In genomic region chr7:25428321-25428720, GRCm38 (mm10) we compare ENCODE assay signal across 30 mouse cellular contexts. TPM values are rescaled to one million over a fixed set of nuclear protein-coding genes. Genes with fewer than 3 reads are reported as not detected.
"Had no signal": no experiment of that assay in that cellular context is flagged by ENCODE, and none has a peak within 500 bp of the region (broad histone marks: within the 10 kb centered on the region; RNA-seq: fewer than 3 reads in every experiment).

No protein-coding gene starts in this region.

- H3K27ac ChIP-seq: layer of hippocampus, adult 2 months; left cerebral cortex, adult 2 months; liver, embryonic 13.5 days; lung, embryonic 15.5 days; stomach, postnatal 0 days had no signal

- H3K9me3 ChIP-seq: liver, embryonic 13.5 days; lung, embryonic 15.5 days had no signal

- H3K4me2 ChIP-seq: liver, embryonic 13.5 days; lung, embryonic 15.5 days; midbrain, embryonic 11.5 days had no signal

- H3K4me3 ChIP-seq: layer of hippocampus, adult 2 months; left cerebral cortex, adult 2 months; liver, embryonic 13.5 days; lung, embryonic 15.5 days had no signal

- H3K9ac ChIP-seq: liver, embryonic 13.5 days; lung, embryonic 15.5 days had no signal

- DNase-seq: kidney, postnatal 14 days; layer of hippocampus, adult 9-11 months; liver, embryonic 13.5 days; lung, postnatal 10 days; lung, postnatal 36 days; midbrain, embryonic 14.5 days; thymus, adult 2 months; thymus, postnatal 14 days; thymus, postnatal 4 days had no signal

- ATAC-seq: intestine, postnatal 0 days had no signal

- H3K27me3 ChIP-seq: liver, embryonic 13.5 days had no signal

- H3K36me3 ChIP-seq: liver, embryonic 13.5 days; lung, embryonic 15.5 days had no signal

RNA-seq across cellular contexts. Expression of gene Cxcl17, which starts 15.6 kb away (rescaled TPM):
- total RNA-seq: layer of hippocampus, adult 2 months; layer of hippocampus, postnatal 25 days; left cerebral cortex, adult 2 months; left cerebral cortex, postnatal 10 days; left cerebral cortex, postnatal 36 days; megakaryocyte progenitor cell, adult 5-6 weeks; megakaryocyte-erythroid progenitor cell, adult 5-6 weeks; midbrain, postnatal 0 days had no signal
- polyA plus RNA-seq: intestine, embryonic 14.5 days; limb, embryonic 14.5 days; liver, embryonic 13.5 days; neural tube, embryonic 11.5 days had no signal

RNA-seq across cellular contexts. Expression of gene Cnfn, which starts 58.8 kb away (rescaled TPM):
- total RNA-seq: layer of hippocampus, adult 2 months; layer of hippocampus, postnatal 25 days; left cerebral cortex, adult 2 months; left cerebral cortex, postnatal 10 days; left cerebral cortex, postnatal 36 days; megakaryocyte progenitor cell, adult 5-6 weeks; megakaryocyte-erythroid progenitor cell, adult 5-6 weeks; midbrain, postnatal 0 days had no signal
- polyA plus RNA-seq: intestine, embryonic 14.5 days; kidney, embryonic 14.5 days; large intestine, adult 2 months; limb, embryonic 11.5 days; liver, embryonic 16.5 days; midbrain, embryonic 11.5 days; midbrain, embryonic 14.5 days; midbrain, postnatal 0 days; neural tube, embryonic 11.5 days; neural tube, embryonic 14.5 days; stomach, embryonic 14.5 days had no signal
